Mouse (Mus musculus): ENCODE measurements at regions not wholly inside any gene's neighbourhood (a gene's known extent, or its start where the extent isn't known, plus 50 kb on each side); places are given as distances from the start of the nearest gene placed in this dataset.

DNA sequence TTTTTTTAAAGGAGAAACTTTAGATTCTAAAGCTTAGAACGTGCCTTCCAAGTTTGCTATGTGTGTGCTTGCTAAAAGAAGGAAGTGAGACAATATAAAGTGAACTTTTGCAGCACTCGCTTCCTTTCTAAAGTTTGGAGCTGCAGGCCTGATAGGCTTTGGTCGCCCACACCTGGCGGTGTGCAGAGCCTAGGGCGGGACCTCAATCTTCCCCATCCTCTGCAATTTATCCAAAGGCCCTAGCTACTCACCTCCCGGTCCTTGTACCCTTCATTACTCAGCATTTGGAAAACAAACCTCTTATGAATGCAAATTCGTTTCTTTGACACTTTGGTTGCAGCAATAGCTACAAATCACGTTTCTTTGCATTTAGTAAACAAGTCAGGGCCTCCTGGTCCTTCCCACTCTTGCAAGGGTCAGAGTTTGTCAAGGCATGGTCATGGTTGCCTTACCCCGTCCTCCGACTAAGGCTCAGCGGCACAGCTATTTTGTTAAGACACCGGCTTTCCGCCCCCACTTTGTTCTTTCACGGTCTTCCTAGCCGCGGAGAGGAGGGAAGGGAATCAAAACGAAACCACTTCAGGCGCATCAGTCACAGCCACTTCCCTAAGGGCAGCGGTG lies 76.6 kb downstream of the Kcnrg start:
- no peak overlapping the region for H3K27ac ChIP-seq (ENCODE audit: low read length)
- H3K4me2 ChIP-seq (replicated peaks; ENCODE audit: low read depth, low read length): peak overlapping the region; percentile 30
- 20% methylated on average over 19 of the region's 19 CpGs for WGBS
- peaks cover 14% of the 10 kb centered on the region for H3K27me3 ChIP-seq (ENCODE audit: control insufficient read depth, insufficient read depth, low read length)
- H3K9ac ChIP-seq (replicated peaks; ENCODE audit: low read depth, low read length): no peak overlapping the region
- H3K4me1 ChIP-seq (ENCODE audit: control insufficient read depth, insufficient read depth, low read length): peaks cover 6% of the 10 kb centered on the region
- no peak for ATAC-seq (ENCODE audit: insufficient number of reproducible peaks, insufficient read depth, low FRiP score, low read depth)
- peak overlapping the region; percentile 13; the same call in 1 of the 2 replicates for H3K4me3 ChIP-seq (ENCODE audit: low read depth, low read length)
- no peaks in the 10 kb centered on the region for H3K36me3 ChIP-seq (ENCODE audit: control insufficient read depth, insufficient read depth, low read length)
- H3K9me3 ChIP-seq (ENCODE audit: control insufficient read depth, low read depth, low read length): no peaks in the 10 kb centered on the region

DNA sequence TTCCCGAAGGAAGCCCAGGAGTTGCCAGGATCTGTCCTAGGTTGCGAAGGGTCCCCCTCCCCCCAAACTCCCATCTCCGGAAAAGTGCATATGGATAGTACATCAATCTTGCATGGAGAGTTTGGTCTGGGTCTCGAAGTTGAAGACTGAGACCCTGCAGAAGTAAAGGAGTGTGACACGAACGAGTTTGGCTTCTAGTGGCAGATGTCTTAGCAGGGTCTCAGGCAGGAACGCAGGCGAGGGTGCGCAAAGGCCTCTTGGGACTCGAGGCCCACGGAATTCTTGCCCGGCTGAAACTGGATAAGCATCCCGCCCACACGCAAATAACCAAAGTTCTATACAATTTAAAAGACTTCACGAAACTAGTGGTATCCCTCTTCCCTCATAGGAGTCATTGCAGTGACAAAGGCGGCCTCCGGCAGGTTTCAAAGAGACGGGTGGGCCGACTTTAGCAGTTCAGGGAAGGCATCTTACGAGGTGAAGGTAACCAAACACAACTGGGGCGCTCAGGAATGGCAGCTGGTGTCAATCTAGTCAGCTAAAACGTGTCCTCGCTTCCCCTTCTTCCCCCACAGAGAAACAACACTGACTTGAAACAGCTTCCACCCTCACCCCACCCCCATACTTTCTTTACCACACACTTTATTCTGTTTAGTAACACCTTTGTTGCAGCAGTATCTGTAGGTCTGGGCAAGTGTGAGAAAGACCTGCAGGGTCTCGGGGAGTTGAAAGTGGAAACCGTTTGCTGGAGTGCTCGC lies 77.4 kb downstream of the Kcnrg start:
- Histone ChIP-seq H3K27ac (ENCODE audit: low read length) (no peak overlapping the region), H3K9ac (replicated peaks; ENCODE audit: low read depth, low read length) (no peak overlapping the region), H3K4me3 (ENCODE audit: low read depth, low read length) (peak overlapping the region; percentile 13; the same call in 1 of the 2 replicates), H3K4me1 (ENCODE audit: control insufficient read depth, insufficient read depth, low read length) (peaks cover 6% of the 10 kb centered on the region), H3K36me3 (ENCODE audit: control insufficient read depth, insufficient read depth, low read length) (no peaks in the 10 kb centered on the region), H3K27me3 (ENCODE audit: control insufficient read depth, insufficient read depth, low read length) (peaks cover 20% of the 10 kb centered on the region), H3K4me2 (replicated peaks; ENCODE audit: low read depth, low read length) (peak overlapping the region; percentile 30), H3K9me3 (ENCODE audit: control insufficient read depth, low read depth, low read length) (no peaks in the 10 kb centered on the region)
- no peak for ATAC-seq (ENCODE audit: insufficient number of reproducible peaks, insufficient read depth, low FRiP score, low read depth)
- WGBS: 17% methylated on average over 26 of the region's 26 CpGs

DNA sequence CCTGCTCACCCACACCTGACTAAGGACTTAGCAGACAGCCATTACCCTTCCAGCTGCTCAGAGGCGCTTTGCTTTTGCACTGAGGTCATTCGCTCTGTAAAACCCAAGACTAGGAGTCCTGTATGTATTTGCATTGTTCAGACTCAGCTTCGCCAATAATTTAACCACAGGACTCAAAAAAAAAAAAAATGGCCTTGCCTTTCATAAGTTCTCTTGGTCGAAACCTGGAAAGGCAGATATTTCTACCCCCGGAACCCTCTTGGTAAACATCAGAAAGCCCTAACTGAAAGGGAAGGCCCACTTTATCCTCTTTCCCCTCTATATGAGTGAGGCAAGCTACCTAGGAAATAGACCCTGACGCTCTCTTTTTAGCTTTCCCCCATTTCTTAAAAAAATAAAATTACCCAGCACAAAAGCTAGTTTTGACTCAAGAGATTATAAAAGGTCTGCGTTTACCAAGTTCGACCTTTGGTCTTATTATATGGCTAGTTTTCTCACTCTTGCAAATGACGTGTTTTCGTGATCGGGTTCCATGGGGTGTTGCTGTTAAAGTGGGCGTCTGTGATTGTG lies 78.1 kb downstream of the Kcnrg start:
- H3K27ac ChIP-seq (ENCODE audit: low read length): no peak overlapping the region
- no peak overlapping the region for H3K4me2 ChIP-seq (replicated peaks; ENCODE audit: low read depth, low read length)
- ATAC-seq (ENCODE audit: insufficient number of reproducible peaks, insufficient read depth, low FRiP score, low read depth): no peak
- H3K9me3 ChIP-seq (ENCODE audit: control insufficient read depth, low read depth, low read length): no peaks in the 10 kb centered on the region
- H3K4me1 ChIP-seq (ENCODE audit: control insufficient read depth, insufficient read depth, low read length): peaks cover 6% of the 10 kb centered on the region
- H3K4me3 ChIP-seq (ENCODE audit: low read depth, low read length): no peak overlapping the region
- no peaks in the 10 kb centered on the region for H3K36me3 ChIP-seq (ENCODE audit: control insufficient read depth, insufficient read depth, low read length)
- WGBS: 25% methylated on average over 12 of the region's 12 CpGs
- H3K27me3 ChIP-seq (ENCODE audit: control insufficient read depth, insufficient read depth, low read length): peaks cover 26% of the 10 kb centered on the region
- no peak overlapping the region for H3K9ac ChIP-seq (replicated peaks; ENCODE audit: low read depth, low read length)

DNA sequence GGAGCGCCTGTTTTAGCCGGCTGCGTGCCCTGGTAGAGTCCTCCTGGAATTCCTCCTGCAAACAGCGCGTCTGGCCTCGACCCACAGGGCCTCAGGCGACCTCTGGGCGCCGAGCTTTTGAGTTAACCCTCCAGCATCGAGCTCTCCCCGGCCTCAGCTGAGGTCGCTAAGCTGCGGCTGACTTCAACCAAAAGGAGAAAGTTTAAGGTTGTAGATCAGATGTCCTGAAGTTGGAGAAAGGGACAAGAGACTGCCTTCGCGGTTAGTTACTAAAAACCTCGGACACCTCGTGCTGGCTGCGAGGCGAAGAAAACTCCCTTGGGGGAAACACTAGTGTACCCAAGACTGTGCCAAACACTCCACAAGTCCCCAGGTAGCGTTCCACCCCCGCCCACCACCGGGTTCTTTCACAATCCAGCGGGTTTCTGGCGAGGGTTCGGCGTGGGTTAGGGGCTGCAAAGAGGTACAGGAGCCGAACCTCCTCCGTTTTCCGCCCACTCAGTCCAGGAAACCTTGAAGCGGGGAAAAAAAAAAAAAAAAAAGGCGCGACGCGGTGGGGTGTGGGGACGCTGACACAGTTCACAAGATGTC lies 78.9 kb downstream of the Kcnrg start:
- WGBS: 4% methylated on average over 30 of the region's 35 CpGs
- peaks cover 6% of the 10 kb centered on the region for H3K4me1 ChIP-seq (ENCODE audit: control insufficient read depth, insufficient read depth, low read length)
- ATAC-seq (ENCODE audit: insufficient number of reproducible peaks, insufficient read depth, low FRiP score, low read depth): no peak

DNA sequence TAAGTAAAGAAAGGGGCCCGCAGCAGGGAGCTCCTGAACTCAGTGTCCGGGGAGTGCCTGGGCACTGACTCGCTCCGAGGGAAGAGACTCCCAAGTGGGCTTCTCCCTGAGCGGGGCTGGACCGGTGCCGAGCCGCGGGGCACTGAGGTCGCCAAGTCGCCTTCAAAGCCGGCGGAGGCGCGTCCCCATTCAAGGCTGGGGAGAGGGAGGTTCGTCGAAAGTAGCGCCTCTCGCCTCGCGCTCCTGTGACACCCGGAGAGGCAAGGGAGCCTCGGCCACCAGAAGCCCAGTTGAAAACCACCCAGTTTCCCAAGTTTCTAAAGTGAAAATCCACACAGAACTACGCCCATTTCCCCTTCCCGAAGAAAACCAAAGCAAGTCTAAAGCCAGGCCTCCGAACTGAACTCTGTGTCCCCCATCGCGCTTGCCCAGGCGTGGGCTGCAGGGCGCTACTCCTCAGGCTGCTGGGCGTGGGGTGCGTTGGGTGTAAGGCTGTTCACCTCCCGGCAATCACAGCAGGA lies 79.6 kb downstream of the Kcnrg start:
- WGBS: under 1% methylated on average over 30 of the region's 33 CpGs
- ATAC-seq (ENCODE audit: insufficient number of reproducible peaks, insufficient read depth, low FRiP score, low read depth): no peak
- peak overlapping the region; percentile 19 for H3K4me3 ChIP-seq (ENCODE audit: low read depth, low read length)
- H3K27me3 ChIP-seq (ENCODE audit: control insufficient read depth, insufficient read depth, low read length): peaks cover 37% of the 10 kb centered on the region
- no peaks in the 10 kb centered on the region for H3K9me3 ChIP-seq (ENCODE audit: control insufficient read depth, low read depth, low read length)
- H3K4me1 ChIP-seq (ENCODE audit: control insufficient read depth, insufficient read depth, low read length): peaks cover 6% of the 10 kb centered on the region
- H3K27ac ChIP-seq (ENCODE audit: low read length): no peak overlapping the region
- no peaks in the 10 kb centered on the region for H3K36me3 ChIP-seq (ENCODE audit: control insufficient read depth, insufficient read depth, low read length)
- H3K4me2 ChIP-seq (replicated peaks; ENCODE audit: low read depth, low read length): peak overlapping the region; percentile 36
- no peak overlapping the region for H3K9ac ChIP-seq (replicated peaks; ENCODE audit: low read depth, low read length)

More for the DNA sequence above, 78.9 kb downstream of the Kcnrg start:
- Histone ChIP-seq H3K27me3 (ENCODE audit: control insufficient read depth, insufficient read depth, low read length) (peaks cover 34% of the 10 kb centered on the region), H3K9ac (replicated peaks; ENCODE audit: low read depth, low read length) (no peak overlapping the region), H3K36me3 (ENCODE audit: control insufficient read depth, insufficient read depth, low read length) (no peaks in the 10 kb centered on the region), H3K4me2 (replicated peaks; ENCODE audit: low read depth, low read length) (peak overlapping the region; percentile 36), H3K27ac (ENCODE audit: low read length) (no peak overlapping the region), H3K4me3 (ENCODE audit: low read depth, low read length) (0 out of 2 replicates have a peak overlapping the region, but pooled peaks have one; percentile 2), H3K9me3 (ENCODE audit: control insufficient read depth, low read depth, low read length) (no peaks in the 10 kb centered on the region)

DNA sequence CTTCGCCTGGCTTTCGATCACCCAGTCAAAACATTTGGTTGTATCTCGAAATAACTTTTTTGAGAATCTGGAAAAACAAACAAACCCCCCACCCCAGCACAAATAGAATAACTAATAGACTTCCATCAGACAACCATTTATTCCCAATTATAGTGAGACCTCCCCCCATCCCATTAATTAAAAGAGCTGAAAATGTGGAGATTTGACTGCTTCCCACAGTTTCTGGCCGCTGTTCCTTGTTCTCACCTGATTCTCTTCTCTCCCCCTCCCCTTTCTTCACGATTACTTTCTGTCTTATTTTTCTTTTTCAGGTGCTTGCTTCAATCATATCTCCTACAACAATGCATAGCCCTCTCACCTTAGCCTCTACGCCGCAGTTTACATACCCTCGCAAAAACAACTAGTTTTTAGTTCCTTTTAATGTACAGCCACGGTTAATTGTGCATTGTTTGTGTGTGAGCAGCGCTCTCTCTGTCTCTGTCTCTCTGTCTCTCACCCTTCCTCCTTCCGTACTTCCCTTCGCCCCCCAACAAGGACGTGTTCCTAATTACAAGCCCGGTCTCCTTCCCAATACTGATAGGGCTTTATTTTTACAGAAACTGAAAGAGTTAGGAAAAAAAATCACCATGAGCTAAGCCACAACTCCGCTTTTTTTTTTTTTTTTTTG lies 80.2 kb downstream of the Kcnrg start:
- Histone ChIP-seq H3K4me2 (replicated peaks; ENCODE audit: low read depth, low read length) (peak overlapping the region; percentile 36), H3K27ac (ENCODE audit: low read length) (no peak overlapping the region), H3K9ac (replicated peaks; ENCODE audit: low read depth, low read length) (no peak overlapping the region), H3K9me3 (ENCODE audit: control insufficient read depth, low read depth, low read length) (no peaks in the 10 kb centered on the region), H3K27me3 (ENCODE audit: control insufficient read depth, insufficient read depth, low read length) (peaks cover 37% of the 10 kb centered on the region), H3K4me1 (ENCODE audit: control insufficient read depth, insufficient read depth, low read length) (peaks cover 6% of the 10 kb centered on the region), H3K36me3 (ENCODE audit: control insufficient read depth, insufficient read depth, low read length) (no peaks in the 10 kb centered on the region), H3K4me3 (ENCODE audit: low read depth, low read length) (peak overlapping the region; percentile 19)
- WGBS: 2% methylated on average over 15 of the region's 15 CpGs
- ATAC-seq (ENCODE audit: insufficient number of reproducible peaks, insufficient read depth, low FRiP score, low read depth): no peak

DNA sequence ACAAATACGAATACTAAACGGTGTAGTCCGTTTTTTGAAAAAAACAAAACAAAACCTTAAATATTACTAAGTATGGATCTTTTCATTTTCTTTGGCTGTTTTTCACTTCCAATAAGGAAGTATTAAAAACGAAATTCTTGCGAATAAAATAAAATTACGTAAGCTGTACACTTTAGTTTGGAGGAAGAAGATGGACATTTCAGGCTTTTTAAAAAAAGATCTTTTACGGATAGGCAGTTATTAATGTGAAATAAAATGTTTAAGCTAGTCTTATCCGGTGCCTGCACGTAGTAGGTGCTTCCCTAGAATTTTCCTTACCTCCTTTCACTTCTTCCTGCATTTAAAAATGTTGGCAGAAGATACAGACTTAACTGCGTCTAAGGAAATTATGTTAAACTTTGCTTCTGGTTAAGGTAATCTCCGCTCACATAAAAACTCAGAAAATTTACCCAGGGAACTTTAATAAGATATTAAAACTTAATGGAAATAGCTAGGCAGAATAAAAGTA lies 80.8 kb downstream of the Kcnrg start:
- peaks cover 37% of the 10 kb centered on the region for H3K27me3 ChIP-seq (ENCODE audit: control insufficient read depth, insufficient read depth, low read length)
- WGBS: 8% methylated on average over 11 of the region's 11 CpGs

DNA sequence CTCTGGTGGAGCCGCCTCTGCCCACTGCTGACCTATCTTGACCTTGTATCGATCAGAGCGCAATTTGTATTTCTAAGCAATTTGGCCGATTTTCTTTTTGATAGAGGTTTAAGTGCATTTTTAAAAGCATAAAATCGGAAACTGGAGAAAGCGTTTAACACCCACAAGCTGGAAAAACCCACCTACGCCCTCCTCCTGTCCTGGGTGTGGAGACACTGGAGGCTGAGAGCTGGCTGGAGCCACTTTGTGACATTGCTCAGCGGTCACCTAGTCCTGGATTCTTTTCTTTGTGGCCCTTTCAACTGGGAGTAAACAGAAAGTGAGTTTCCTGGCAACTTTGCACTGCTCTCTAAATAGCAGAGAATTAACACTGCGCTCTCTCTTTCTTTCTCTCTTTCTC lies 81.4 kb downstream of the Kcnrg start:
- peaks cover 37% of the 10 kb centered on the region for H3K27me3 ChIP-seq (ENCODE audit: control insufficient read depth, insufficient read depth, low read length)
- no peaks in the 10 kb centered on the region for H3K36me3 ChIP-seq (ENCODE audit: control insufficient read depth, insufficient read depth, low read length)
- H3K9me3 ChIP-seq (ENCODE audit: control insufficient read depth, low read depth, low read length): no peaks in the 10 kb centered on the region
- no peak for ATAC-seq (ENCODE audit: insufficient number of reproducible peaks, insufficient read depth, low FRiP score, low read depth)
- H3K4me1 ChIP-seq (ENCODE audit: control insufficient read depth, insufficient read depth, low read length): no peaks in the 10 kb centered on the region; the same call in 1 of the 2 replicates
- H3K27ac ChIP-seq (ENCODE audit: low read length): no peak overlapping the region
- H3K9ac ChIP-seq (replicated peaks; ENCODE audit: low read depth, low read length): no peak overlapping the region
- WGBS: 3% methylated on average over 9 of the region's 9 CpGs
- peak overlapping the region; percentile 12; the same call in 1 of the 2 replicates for H3K4me3 ChIP-seq (ENCODE audit: low read depth, low read length)
- H3K4me2 ChIP-seq (replicated peaks; ENCODE audit: low read depth, low read length): no peak overlapping the region

More for the DNA sequence above, 80.8 kb downstream of the Kcnrg start:
- Histone ChIP-seq H3K9ac (replicated peaks; ENCODE audit: low read depth, low read length) (no peak overlapping the region), H3K36me3 (ENCODE audit: control insufficient read depth, insufficient read depth, low read length) (no peaks in the 10 kb centered on the region), H3K9me3 (ENCODE audit: control insufficient read depth, low read depth, low read length) (no peaks in the 10 kb centered on the region), H3K27ac (ENCODE audit: low read length) (no peak overlapping the region), H3K4me2 (replicated peaks; ENCODE audit: low read depth, low read length) (no peak overlapping the region; the same call in 1 of the 2 replicates), H3K4me3 (ENCODE audit: low read depth, low read length) (no peak overlapping the region), H3K4me1 (ENCODE audit: control insufficient read depth, insufficient read depth, low read length) (peaks cover 2% of the 10 kb centered on the region)
- no peak for ATAC-seq (ENCODE audit: insufficient number of reproducible peaks, insufficient read depth, low FRiP score, low read depth)
